Mouse (Mus musculus): ENCODE results near the gene Abhd4.

- TF ChIP-seq CTCF (IDR thresholded peaks at IDR 0.05; ENCODE audit: low read depth) (no peak), EP300 (optimal IDR thresholded peaks at IDR 0.05) (no peak)
These were observed 20.3 kb upstream of the Abhd4 start for GRCm38 (mm10) chr14:54233559-54234143.

Measured in stomach, postnatal 0 days (tissue).